Mouse (Mus musculus): Measurements from ENCODE around the gene Aqr.

DNA sequence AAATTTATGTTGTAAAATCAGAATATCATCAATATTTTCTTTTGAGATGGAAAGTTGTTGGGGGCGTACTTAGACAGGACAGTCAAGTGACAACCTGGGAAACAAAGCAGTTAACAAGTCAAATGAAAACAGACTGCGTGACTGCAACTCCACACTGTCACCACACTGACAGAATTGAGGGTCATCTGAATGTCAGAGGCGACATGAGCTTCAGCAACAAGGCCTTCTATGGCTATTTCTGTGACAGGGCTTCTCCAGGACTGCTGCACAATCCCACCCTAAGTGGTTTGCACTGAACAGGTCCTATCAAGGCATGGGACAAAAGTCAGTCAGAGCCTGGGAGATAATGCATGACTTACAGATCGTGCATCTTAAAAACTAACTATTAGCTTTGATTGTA lies 63.5 kb downstream of the Aqr start:
- TF ChIP-seq POLR2A (IDR thresholded peaks at IDR 0.05; ENCODE audit: insufficient read length, low read depth) (no peak), MAX (IDR thresholded peaks at IDR 0.05; ENCODE audit: low read depth) (no peak), POLR2AphosphoS2 (IDR thresholded peaks at IDR 0.05; ENCODE audit: insufficient read length, low read depth) (no peak), USF1 (IDR thresholded peaks at IDR 0.05; ENCODE audit: low read depth) (no peak), TCF12 (IDR thresholded peaks at IDR 0.05; ENCODE audit: insufficient read depth, poor library complexity, severe bottlenecking) (no peak)

Measured in myocyte (in vitro differentiated cells).